Comparison of ENCODE assay signal across 9 mouse cellular contexts in genomic region chr2:49811871-49812363, GRCm38 (mm10). TPM values are rescaled to one million over a fixed set of nuclear protein-coding genes. Genes with fewer than 3 reads are reported as not detected.
A peak's percentile ranks its signal among the peaks of the same experiment; 100 is the strongest.
DNase-seq lines count a peak whose midpoint lies in the region; ATAC-seq and TF ChIP-seq lines count a peak whose summit lies in the region.
"Had no signal": no experiment of that assay in that cellular context is flagged by ENCODE, and none has a peak within 500 bp of the region (broad histone marks: within the 10 kb centered on the region; RNA-seq: fewer than 3 reads in every experiment).

No protein-coding gene starts in this region.

- H3ac ChIP-seq in myocyte (ENCODE audit: control insufficient read depth, insufficient read length) = no peak overlapping the region

- peaks cover 11% of the 10 kb centered on the region for H3K4me1 ChIP-seq in neural tube, embryonic 15.5 days
- peaks cover 26% of the 10 kb centered on the region for H3K4me1 ChIP-seq in kidney, embryonic 15.5 days
- H3K4me1 ChIP-seq in midbrain, embryonic 15.5 days = peaks cover 9% of the 10 kb centered on the region

- ATAC-seq in neural tube, embryonic 15.5 days (ENCODE audit: low FRiP score) = no peak
- peak; percentile 72 for ATAC-seq in cerebellum, adult (ENCODE audit: insufficient number of reproducible peaks, low FRiP score, low TSS enrichment)
- no peak for ATAC-seq in kidney, embryonic 15.5 days (replicated peaks; ENCODE audit: low FRiP score)
- ATAC-seq in midbrain, embryonic 15.5 days (replicated peaks) = no peak

- no peaks in the 10 kb centered on the region for H3K27me3 ChIP-seq in neural tube, embryonic 15.5 days (replicated peaks)
- H3K27me3 ChIP-seq in kidney, embryonic 15.5 days = no peaks in the 10 kb centered on the region
- no peaks in the 10 kb centered on the region for H3K27me3 ChIP-seq in myocyte (ENCODE audit: control insufficient read depth, insufficient read depth, insufficient read length)
- no peaks in the 10 kb centered on the region for H3K27me3 ChIP-seq in midbrain, embryonic 15.5 days (replicated peaks)

- no peak for TF ChIP-seq POLR2A in myocyte (IDR thresholded peaks at IDR 0.05; ENCODE audit: insufficient read length, low read depth)

- no peak overlapping the region for H3K4me3 ChIP-seq in neural tube, embryonic 15.5 days (replicated peaks)
- no peak overlapping the region for H3K4me3 ChIP-seq in kidney, embryonic 15.5 days (replicated peaks)
- no peak overlapping the region for H3K4me3 ChIP-seq in myocyte
- no peak overlapping the region for H3K4me3 ChIP-seq in midbrain, embryonic 15.5 days

- H3K79me2 ChIP-seq in myocyte (ENCODE audit: control insufficient read depth, insufficient read depth) = no peaks in the 10 kb centered on the region

- H3K27ac ChIP-seq in neural tube, embryonic 15.5 days (replicated peaks) = no peak overlapping the region
- peak overlapping the region; percentile 64 for H3K27ac ChIP-seq in kidney, embryonic 15.5 days
- H3K27ac ChIP-seq in midbrain, embryonic 15.5 days = no peak overlapping the region
- H3K27ac ChIP-seq: macrophage had no signal

- H3K9me3 ChIP-seq in neural tube, embryonic 15.5 days (replicated peaks) = no peaks in the 10 kb centered on the region
- no peaks in the 10 kb centered on the region for H3K9me3 ChIP-seq in kidney, embryonic 15.5 days (replicated peaks)
- no peaks in the 10 kb centered on the region for H3K9me3 ChIP-seq in midbrain, embryonic 15.5 days

- peak overlapping the region; percentile 2; the same call in 1 of the 2 replicates for H3K4me2 ChIP-seq in neural tube, embryonic 15.5 days
- H3K4me2 ChIP-seq in kidney, embryonic 15.5 days = no peak overlapping the region
- peak overlapping the region; percentile 46 for H3K4me2 ChIP-seq in myocyte (ENCODE audit: low read depth)
- no peak overlapping the region for H3K4me2 ChIP-seq in midbrain, embryonic 15.5 days

- no peak for DNase-seq in neural tube, embryonic 10.5 days (ENCODE audit: extremely low spot score, low spot score)
- no peak for DNase-seq in spleen, postnatal 36 days (ENCODE audit: low spot score in 2 of 2)
- no peak for DNase-seq in left cerebral cortex, adult 9 months (ENCODE audit: low spot score in 2 of 2)

- 23% methylated on average over 4 of the region's 4 CpGs for WGBS in neural tube, embryonic 15.5 days
- 33% methylated on average over 4 of the region's 4 CpGs for WGBS in kidney, embryonic 15.5 days
- 33% methylated on average over 4 of the region's 4 CpGs for WGBS in midbrain, embryonic 15.5 days

- no peaks in the 10 kb centered on the region for H3K36me3 ChIP-seq in neural tube, embryonic 15.5 days
- no peaks in the 10 kb centered on the region for H3K36me3 ChIP-seq in kidney, embryonic 15.5 days
- no peaks in the 10 kb centered on the region for H3K36me3 ChIP-seq in myocyte (ENCODE audit: control insufficient read depth, insufficient read depth)
- H3K36me3 ChIP-seq in midbrain, embryonic 15.5 days (replicated peaks) = no peaks in the 10 kb centered on the region

- H3K9ac ChIP-seq in neural tube, embryonic 15.5 days (replicated peaks) = no peak overlapping the region
- H3K9ac ChIP-seq in kidney, embryonic 15.5 days = no peak overlapping the region
- no peak overlapping the region for H3K9ac ChIP-seq in midbrain, embryonic 15.5 days

TF ChIP-seq in myocyte, 11 proteins besides CTCF, POLR2A, EP300 and RAD21:
- no peak for TF ChIP-seq SRF (IDR thresholded peaks at IDR 0.05; ENCODE audit: control insufficient read depth, insufficient read length, low read depth)
- peak; percentile 65; the same call in 1 of the 2 replicates for TF ChIP-seq CEBPB (IDR thresholded peaks at IDR 0.05; ENCODE audit: insufficient read depth, poor library complexity, severe bottlenecking)
- TF ChIP-seq TCF12 (IDR thresholded peaks at IDR 0.05; ENCODE audit: insufficient read depth, poor library complexity, severe bottlenecking) = no peak
- TF ChIP-seq MYOD1 (IDR thresholded peaks at IDR 0.05; ENCODE audit: control insufficient read depth in 1 of 3, insufficient read length in 2 of 3, low read depth in 2 of 3) = no peak

RNA-seq across cellular contexts. Expression of gene Lypd6b, which starts 24.4 kb away (rescaled TPM):
- 20.7 and 22.1 TPM in 2 replicates for polyA plus RNA-seq in neural tube, embryonic 15.5 days (2015; fragmentation: Nextera tagmentation; extraction: Ambion mirVana)
- 10.0 and 11.6 TPM in 2 replicates for polyA plus RNA-seq in kidney, embryonic 15.5 days (2015; fragmentation: Nextera tagmentation; extraction: Ambion mirVana)
- polyA plus RNA-seq in myocyte (2012; fragmentation: generic; extraction: Trizol) = 0.35 TPM
- 12.6 and 13.7 TPM in 2 replicates for polyA plus RNA-seq in midbrain, embryonic 15.5 days (2015; fragmentation: Nextera tagmentation; extraction: Ambion mirVana)
- polyA plus RNA-seq: macrophage had no signal

Comparison
In these comparisons a context has a peak if more than half of its experiments do, and no peak if none do; other contexts are left out.
1. H3K4me2 ChIP-seq: peak in neural tube, embryonic 15.5 days (single experiment) and myocyte (single experiment); none in kidney, embryonic 15.5 days (single experiment) and midbrain, embryonic 15.5 days (single experiment).